Mouse (Mus musculus): Measurements from ENCODE around the gene Dennd4b.
"Not testable (repeated sequence)": the region's sequence is repeated elsewhere in the genome, so short reads cannot be mapped to it uniquely, and the experiment has no call there.

Dennd4b gene

DNA sequence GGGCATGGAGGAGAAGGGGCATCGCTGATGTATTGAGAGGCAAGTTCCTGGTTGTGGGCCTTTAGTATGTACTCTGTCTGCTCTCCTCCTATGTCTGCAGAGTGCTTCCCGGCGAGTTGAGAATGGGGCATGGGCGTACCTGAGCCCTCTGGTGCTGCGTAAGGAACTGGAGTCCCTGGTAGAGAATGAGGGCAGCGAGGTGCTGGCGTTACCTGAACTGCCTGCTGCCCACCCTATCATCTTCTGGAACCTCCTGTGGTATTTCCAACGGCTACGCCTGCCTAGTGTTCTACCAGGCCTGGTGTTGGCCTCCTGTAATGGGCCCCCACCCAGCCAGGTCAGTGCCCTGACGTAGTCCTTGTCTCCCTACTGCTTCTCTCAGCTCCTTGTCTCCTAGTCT lies 13.2 kb downstream of the Dennd4b start:
- no peak for DNase-seq (ENCODE audit: low read depth, low spot score)

DNA sequence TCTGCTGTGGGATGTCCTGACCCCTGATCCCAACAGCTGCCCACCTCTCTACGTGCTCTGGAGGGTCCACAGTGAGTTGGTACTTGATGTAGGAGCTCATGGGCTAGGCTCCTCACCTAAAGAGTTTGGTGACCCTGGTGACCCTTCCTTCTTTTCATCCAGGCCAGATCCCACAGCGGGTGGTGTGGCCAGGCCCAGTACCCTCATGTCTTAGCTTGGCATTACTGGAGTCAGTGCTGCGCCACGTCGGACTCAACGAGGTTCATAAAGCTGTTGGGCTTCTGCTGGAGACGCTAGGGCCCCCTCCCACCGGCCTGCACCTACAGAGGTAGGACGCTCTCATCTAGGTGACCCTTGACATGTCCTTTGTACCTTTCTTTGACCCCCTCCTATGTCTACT lies 14.2 kb downstream of the Dennd4b start:
- DNase-seq (ENCODE audit: low read depth, low spot score): no peak

DNA sequence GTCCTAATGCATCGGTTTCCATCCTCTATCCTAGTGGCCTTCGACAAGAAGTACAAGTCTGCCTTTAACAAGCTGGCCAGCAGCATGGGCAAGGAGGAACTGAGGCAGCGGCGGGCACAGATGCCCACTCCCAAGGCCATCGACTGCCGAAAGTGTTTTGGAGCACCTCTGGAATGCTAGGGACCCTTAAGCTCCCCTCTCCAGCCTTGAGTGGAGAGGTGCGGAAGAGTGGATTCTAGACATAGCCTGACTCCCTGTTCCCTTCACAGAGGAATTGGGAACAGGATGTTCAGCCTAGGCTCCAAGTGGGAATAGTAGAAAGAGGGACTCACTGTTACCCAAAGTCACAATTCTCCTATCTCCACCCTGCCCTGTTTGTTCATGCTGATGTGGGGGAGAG lies 14.8 kb downstream of the Dennd4b start:
- no peak for DNase-seq (ENCODE audit: low read depth, low spot score)

DNA sequence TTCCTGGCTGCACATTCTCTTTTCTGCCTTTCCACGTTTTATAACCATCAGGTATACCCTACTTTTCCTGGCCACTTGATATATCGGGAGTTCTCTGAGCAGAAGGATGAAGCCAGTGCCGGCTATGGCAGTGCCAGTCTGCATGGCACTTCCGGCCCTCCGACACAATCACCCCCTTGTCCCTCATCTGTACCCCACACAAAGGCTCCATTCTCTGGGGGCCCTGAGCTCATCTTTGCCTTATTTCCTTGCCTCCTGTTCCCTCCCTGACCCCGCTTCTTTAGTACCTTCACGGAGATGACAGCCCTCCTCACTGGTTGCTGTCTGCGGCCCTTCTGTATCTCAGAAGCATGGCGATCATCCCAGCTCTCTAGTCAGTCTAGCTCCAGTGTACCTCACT lies 15.7 kb downstream of the Dennd4b start:
- DNase-seq (ENCODE audit: low read depth, low spot score): no peak

DNA sequence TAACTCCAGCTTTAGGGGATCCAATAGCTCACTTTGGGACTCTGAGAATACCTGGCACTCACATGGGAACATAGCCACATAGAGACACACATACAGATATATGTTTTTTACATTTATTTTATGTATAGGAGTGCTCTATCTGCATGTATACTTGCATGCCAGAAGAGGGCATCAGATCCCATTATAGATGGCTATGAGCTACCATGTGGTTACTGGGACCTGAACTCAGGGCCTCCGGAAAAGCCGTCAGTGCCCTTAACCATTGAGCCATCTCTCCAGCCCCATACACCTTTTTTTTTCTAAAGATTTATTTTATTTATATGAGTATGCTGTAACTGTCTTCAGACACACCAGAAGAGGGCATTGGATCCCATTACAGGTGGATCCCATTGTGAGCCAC lies 19.2 kb downstream of the Dennd4b start:
- no peak for DNase-seq (ENCODE audit: low read depth, low spot score)

DNA sequence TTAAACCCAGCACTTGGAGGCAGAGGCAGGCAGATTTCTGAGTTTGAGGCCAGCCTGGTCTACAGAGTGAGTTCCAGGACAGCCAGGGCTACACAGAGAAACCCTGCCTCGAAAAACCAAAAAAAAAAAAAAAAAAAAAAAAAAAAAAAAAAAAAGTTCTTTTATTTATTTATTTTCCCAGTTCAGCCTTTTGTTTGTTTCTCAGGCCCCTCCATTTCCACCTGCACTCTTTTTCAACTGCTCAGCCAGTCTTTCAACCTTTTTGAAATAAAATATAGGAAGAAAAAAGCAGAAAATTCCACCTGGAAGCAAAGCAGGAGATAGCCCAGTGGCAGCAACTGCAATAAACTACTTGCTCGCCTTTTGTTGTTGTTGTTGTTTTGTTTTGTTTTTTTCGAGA lies 24.4 kb downstream of the Dennd4b start:
- DNase-seq (ENCODE audit: low read depth, low spot score): not testable (repeated sequence)

DNA sequence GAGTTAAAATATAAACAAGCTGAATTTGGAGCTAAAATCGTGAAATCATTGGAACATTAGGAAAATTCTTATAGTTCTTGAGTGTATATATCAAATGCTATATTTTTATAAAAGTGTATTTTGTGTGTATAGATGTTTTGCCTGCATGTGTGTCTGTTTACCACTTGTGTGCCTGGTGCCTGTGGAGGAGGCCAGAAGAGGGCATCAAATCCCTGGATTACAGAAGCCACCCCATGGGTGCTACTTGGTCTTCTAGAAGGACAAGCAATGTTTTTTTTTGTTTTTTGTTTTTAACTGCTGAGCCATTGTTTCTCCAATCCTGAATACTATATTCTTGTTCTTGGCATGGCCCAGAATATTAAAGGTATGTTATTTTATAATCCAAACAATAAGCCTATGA lies 25.6 kb downstream of the Dennd4b start:
- DNase-seq (ENCODE audit: low read depth, low spot score): no peak

DNA sequence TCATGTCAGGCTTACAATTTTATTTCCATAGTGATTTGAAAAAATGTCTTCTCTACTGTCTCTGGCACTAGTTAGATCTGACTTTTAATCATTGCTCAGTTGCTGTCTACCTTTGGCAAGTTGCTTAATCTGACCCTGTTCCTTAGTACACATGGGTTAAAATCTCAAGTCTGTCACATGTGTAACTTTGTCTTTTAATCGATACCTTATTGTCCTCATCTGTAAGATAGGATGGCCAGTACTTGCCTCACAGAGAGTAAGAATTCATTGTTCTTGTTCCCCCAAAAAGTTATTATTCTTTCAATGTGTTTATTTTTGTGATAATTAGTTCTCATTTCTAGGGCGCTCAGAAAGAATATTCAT lies 27.0 kb downstream of the Dennd4b start:
- DNase-seq (ENCODE audit: low read depth, low spot score): no peak

DNA sequence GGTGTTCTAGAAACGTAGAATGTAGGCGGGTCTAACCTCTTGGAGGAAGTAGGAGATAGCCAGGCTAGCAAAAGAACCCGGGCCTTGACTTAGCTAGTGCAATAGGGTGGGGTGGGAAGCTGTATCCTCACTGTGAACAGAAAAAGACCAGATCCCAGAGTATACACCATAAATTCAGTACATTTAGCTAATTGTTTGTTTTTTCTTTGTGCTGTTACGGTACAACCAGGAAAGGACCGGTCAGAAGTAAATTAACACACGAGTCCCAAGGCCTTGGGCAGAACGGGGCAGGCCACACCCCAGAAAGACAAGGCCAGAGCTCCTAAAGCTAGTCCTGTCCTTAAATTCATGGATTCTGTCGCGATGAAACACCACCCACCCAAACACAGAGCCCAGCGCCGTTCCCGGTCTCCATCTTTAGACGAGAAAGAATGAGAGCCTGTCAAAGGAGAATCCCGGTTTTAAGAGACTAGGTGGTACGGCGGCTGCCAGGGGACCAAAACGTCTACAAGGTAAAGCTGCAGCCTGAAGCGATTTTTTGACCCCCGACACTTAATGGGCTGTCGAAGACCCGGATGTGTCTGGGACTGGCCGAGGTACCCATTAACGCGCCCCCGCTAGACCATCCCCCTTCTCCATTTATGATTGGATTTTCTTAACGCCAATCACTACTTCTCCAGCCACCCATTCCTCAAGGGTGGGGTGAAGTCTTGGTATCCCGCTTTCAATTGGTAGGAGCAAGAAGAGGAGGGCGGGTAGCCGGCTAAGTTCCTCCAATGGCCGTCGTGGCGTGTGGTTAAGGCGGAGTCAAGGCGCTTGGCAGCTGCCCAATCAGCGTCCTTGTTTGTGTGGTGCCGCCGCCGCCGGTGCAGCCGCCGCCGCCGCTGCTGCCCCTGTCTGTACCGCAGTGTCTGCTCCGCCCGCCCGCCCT lies 27.6 kb downstream of the Dennd4b start, which contains the start of gene Gatad2b:
Gene Gatad2b (plus strand): TSS at position 834 of the 931 bp plus-strand sequence.
- DNase-seq (ENCODE audit: low read depth, low spot score): peak; percentile 100

DNA sequence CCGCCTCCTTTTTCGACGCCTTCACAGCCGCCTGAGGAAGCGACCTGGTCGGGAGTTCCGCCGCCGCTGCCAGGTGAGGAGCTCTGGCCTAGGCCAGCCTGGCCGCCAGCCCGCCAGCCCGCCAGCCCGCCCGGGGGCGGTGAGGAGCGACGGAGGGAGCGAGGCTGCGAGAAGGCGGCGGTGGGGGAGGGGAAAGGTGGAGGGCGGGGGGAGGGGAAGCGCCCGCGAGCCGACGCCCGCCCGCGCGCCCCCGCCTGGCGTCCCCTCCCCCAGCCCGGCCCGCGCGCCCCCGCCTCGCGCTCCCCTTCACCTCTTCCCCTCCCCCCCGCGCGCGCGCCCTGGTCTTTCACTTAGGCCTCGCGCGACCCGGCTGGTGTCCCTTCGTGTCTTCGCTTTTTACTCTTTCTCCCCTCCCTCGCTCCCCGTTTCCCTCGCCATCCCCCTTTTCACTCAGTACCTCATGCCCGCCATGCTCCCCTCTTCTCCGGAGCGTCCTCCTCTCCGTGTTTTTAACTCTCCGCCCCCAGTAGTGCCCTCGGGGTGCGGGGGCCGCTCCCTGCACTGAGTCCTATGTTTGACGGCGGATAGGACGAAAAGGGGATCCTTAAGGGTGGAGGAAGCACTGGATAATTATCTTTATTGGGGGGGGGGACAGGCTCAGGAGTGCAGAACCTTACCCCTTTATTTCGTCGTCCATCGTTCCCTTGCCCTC lies 28.5 kb downstream of the Dennd4b start:
- peak; percentile 15 for DNase-seq (ENCODE audit: low read depth, low spot score)

DNA sequence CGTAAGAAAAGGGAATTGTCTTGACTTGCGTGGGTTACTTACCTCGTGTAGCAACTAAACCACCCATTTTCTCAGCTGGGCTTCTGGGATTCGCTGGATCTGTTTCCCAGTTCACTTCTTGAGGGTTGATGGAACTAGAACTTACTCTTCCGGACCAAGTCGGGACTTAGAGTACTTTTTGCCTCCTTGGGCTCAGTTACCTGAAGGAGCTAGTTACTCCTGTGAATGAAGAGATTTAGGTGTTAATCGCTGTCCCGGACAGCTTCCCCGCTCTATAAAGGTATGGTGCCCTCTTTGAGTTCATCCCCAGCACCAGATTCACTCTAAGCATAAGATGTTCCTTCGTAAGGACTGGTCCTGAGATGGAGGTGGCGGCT lies 29.1 kb downstream of the Dennd4b start:
- DNase-seq (ENCODE audit: low read depth, low spot score): no peak

DNA sequence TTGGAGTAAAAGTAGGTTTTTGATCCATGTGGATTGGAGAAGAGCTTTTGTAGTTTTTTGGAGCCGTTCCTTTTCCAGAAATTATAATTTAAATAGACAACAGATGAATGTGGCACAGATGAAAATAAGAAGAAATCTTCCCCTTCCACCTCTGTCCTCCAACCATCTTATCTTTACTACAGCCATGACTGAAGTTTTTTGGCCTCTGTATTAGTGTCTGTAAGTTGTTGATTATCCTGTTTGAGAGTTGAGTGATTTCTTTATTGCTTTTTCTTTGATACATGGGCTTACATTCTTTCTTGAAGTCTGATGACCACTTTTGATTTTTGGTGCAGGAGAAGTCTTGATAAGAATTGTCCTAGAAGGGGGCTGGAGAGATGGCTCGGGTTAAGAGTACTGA lies 29.7 kb downstream of the Dennd4b start:
- no peak for DNase-seq (ENCODE audit: low read depth, low spot score)

DNA sequence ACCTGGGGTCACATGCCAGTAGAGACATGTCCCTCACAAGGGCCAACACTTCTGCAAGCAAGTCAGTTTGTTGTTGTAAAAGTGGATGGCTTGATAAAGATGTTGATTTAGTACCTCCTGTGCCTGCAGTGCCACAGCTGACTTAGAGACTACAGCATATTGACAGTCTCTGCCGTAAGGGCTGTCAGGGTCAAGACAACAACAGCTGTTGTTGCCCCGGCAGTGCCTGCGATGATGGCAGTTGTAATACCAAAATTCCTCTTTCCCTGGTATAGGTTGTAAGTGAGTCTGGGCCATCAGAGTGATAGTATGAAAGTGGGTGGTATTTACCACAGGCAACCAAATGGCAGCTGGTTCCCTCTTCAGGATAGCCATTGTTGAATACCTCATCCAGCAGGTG lies 40.8 kb downstream of the Dennd4b start:
- no peak for DNase-seq (ENCODE audit: low read depth, low spot score)

DNA sequence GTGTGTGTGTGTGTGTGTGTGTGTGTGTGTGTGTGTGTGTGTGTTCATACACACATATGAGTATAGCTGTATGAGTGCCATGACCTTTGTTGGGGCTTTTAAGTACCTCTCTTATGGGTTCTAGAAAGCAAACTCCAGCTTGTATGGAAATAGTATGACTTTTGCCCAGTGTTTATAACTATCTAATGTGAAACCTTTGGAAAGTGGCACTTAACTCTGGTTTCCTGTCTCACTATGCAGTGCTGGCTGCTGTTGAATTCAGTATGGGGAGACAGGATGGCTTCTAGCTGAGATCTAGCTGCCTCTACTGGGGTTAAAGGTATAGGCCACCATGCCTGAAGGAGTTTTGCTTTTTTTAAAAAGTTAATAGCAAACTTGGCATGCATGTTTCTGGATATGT lies 44.6 kb downstream of the Dennd4b start:
- DNase-seq (ENCODE audit: low read depth, low spot score): no peak

DNA sequence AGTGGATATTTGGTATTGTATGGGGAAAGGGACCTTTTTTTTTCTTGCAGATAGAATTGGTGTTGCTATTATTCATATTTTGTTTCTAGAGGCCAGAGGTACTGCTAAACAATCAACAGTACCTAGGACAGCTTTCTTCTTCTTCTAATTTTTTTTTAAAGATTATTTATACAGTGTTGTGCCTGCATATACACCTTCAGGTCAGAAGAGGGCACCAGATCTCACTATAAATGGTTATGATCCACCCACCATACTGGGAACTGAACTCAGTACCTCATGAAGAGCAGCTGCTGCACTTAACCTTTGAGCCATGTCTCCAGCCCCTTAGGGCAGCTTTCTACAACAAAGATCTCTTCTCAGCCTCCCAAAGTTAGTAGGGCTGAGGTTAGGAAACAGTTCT lies 48.4 kb downstream of the Dennd4b start:
- DNase-seq (ENCODE audit: low read depth, low spot score): no peak

DNA sequence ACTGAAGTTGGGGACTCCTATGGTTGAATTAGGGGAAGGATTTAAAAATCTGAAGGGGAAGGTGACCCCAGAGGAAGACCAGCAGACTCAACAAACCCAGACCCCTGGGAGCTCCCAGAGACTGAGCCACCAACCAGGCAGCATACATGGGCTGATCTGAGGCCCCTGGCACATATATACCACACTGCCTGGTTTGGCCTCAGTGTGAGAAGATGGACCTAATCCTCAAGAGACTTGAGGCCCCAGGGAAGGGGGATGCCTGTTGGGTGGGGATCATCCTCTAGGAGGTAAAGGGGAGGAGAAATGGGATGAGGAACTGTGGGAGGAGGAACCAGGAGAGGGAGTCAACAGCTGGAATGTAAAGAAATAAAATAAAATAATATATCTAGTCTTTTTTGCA lies 49.3 kb downstream of the Dennd4b start:
- DNase-seq (ENCODE audit: low read depth, low spot score): no peak

DNA sequence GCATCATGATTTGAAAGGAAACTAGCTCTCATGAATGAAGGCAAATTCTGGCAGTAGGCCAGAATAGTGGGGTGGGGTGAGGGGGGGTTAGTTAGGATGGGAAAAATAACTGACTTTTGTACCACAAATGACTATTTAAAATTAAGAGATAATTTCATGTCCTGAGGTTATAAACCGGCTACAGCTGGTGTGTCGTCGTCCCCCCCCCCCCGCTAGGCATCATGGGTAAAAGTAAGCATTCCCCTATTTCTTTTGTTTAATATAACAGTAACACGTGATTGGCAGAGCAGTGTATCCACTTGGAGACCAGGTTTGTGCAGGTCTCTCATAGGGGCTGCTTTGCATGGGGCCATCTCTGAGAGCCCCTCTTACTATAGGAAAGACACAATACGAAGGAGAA lies 57.3 kb downstream of the Dennd4b start:
- DNase-seq (ENCODE audit: low read depth, low spot score): no peak

DNA sequence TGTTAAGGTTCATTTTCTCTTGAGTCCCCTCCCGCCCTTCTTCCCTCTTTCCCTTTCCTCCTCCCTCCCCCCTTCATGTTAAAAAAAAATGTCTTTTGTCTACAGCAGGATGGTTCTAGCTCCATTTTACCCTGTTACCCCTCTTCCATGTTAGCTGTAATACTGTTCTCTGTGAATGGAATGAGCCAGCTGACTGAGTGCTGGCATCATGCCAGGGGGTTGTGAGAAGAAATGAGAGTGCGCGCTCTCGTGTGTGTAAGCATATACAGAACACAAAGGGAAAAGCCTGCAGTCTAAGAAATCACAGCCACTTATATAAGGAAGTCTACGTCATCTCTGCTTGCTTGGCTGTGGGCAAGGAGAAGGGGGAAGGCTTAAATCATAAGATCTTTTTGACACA lies 58.1 kb downstream of the Dennd4b start:
- peak; percentile 28 for DNase-seq (ENCODE audit: low read depth, low spot score)
